Mouse (Mus musculus): ENCODE results near the gene Cd34. TPM values are rescaled to one million over a fixed set of nuclear protein-coding genes. Genes with fewer than 3 reads are reported as not detected.

The Cd34 gene
- polyA plus RNA-seq (2014; fragmentation: Nextera tagmentation; extraction: Ambion mirVana) = 55.3 and 58.3 TPM in 2 replicates

DNA sequence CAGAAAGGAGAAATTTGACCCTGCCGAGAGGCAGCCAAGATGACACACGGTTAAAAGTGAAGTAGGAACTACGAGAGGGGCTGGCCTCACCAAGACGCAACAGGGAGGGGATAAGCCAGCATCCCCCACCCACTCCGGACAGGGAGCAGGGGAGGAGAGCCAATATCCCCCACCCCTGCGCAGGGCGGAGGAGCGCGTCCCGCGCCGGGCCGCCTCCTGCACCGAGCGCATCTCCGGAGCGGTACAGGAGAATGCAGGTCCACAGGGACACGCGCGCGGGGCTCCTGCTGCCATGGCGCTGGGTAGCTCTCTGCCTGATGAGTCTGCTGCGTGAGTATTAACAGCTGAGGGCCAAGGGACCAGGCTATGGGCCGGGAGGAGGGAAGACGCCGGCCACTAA is at the start of gene Cd34:
TSS of gene Cd34 (plus strand) at position 105 of the 400 bp plus-strand sequence.
- Histone ChIP-seq H3K4me1 (replicated peaks; ENCODE audit: control insufficient read depth, insufficient read depth, low read length) (no peaks in the 10 kb centered on the region), H3K4me3 (ENCODE audit: low read depth, low read length) (peak within 1 kb of the TSS; percentile 26), H3K27me3 (ENCODE audit: control insufficient read depth, insufficient read depth, low read length) (peaks cover 2% of the 10 kb centered on the region; the same call in 1 of the 2 replicates), H3K4me2 (replicated peaks; ENCODE audit: low read depth, low read length) (peak within 1 kb of the TSS; percentile 36), H3K9ac (ENCODE audit: low read depth, low read length) (no peak within 1 kb of the TSS; the same call in 1 of the 2 replicates), H3K27ac (ENCODE audit: low read depth, low read length) (no peak within 1 kb of the TSS), H3K9me3 (ENCODE audit: control insufficient read depth, low read length) (no peaks in the 10 kb centered on the region), H3K36me3 (ENCODE audit: control insufficient read depth, insufficient read depth, low read length) (no peaks in the 10 kb centered on the region)
- DNase-seq (ENCODE audit: low spot score) (peak; percentile 46), ATAC-seq (ENCODE audit: low FRiP score) (peak; percentile 74)
- 2% methylated on average over 26 of the region's 26 CpGs for WGBS

DNA sequence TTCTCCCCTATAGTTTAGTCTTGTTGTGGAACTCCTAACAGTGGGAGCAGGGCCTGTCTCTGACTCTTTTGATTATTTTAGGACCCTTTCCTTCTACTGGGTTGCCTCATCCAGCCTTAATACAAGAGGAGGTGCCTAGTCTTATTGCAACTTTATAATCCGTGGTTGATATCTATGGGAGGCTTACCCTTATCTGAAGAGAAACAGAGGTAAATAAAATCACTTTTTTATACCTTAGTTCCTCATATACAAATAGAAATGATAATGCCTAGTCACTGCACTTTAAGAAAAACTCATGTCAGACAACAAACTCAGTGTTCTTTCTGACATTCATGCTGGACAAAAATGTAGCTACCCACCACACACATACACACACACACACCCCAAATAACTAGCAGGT is 44.1 kb upstream of the Cd34 start:
- Histone ChIP-seq H3K9me3 (ENCODE audit: control insufficient read depth, low read length) (no peaks in the 10 kb centered on the region), H3K4me1 (replicated peaks; ENCODE audit: control insufficient read depth, insufficient read depth, low read length) (no peaks in the 10 kb centered on the region), H3K4me2 (replicated peaks; ENCODE audit: low read depth, low read length) (no peak overlapping the region), H3K27me3 (ENCODE audit: control insufficient read depth, insufficient read depth, low read length) (no peaks in the 10 kb centered on the region), H3K36me3 (ENCODE audit: control insufficient read depth, insufficient read depth, low read length) (no peaks in the 10 kb centered on the region), H3K9ac (ENCODE audit: low read depth, low read length) (no peak overlapping the region), H3K4me3 (ENCODE audit: low read depth, low read length) (no peak overlapping the region), H3K27ac (ENCODE audit: low read depth, low read length) (no peak overlapping the region)
- no peak for ATAC-seq (ENCODE audit: low FRiP score)
- no peak for DNase-seq (ENCODE audit: low spot score)
- WGBS = 71% methylated on average over 1 of the region's 1 CpGs

DNA sequence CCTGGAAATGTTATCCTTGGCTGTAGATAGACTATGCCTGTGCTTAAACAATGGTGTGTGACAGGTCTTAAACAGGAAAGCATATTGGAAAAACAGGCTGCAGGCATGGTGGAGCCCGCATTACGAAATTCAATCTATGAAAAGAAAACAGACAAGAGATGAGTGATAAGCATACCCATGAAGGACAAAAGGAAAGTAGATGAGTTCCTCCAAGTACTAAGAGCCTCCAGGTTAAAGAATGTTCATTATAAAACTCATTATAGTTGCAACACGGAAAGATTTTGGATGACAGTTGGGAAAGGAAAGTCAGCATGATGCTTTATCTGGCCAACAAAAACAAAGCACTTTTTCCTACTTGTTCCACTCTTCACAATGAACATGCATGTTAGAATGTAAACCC is 43.3 kb upstream of the Cd34 start:
- Histone ChIP-seq H3K27me3 (ENCODE audit: control insufficient read depth, insufficient read depth, low read length) (no peaks in the 10 kb centered on the region), H3K27ac (ENCODE audit: low read depth, low read length) (no peak overlapping the region), H3K4me3 (ENCODE audit: low read depth, low read length) (no peak overlapping the region), H3K36me3 (ENCODE audit: control insufficient read depth, insufficient read depth, low read length) (no peaks in the 10 kb centered on the region), H3K9ac (ENCODE audit: low read depth, low read length) (no peak overlapping the region), H3K9me3 (ENCODE audit: control insufficient read depth, low read length) (no peaks in the 10 kb centered on the region), H3K4me1 (replicated peaks; ENCODE audit: control insufficient read depth, insufficient read depth, low read length) (no peaks in the 10 kb centered on the region), H3K4me2 (replicated peaks; ENCODE audit: low read depth, low read length) (no peak overlapping the region)
- no peak for DNase-seq (ENCODE audit: low spot score)
- 81% methylated on average over 3 of the region's 3 CpGs for WGBS
- ATAC-seq (ENCODE audit: low FRiP score) = no peak

DNA sequence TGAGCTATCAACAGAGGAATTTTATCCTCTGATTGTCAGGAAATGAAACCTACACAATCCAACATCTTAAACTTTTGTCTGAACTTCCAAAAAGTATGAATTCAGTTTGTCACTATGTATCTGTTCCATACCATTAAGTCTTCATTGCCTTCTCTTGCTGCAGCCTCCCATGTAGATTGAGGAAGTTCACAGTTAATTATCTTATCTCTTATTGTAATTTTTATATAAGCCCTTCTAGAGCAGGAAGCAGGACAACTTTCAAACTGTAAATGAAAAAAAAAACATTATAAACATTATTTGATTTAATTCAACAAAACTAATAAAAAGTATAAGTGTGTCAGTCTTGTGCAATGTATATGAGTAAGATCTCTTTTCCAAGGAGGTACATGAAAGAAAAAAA is 37.5 kb upstream of the Cd34 start:
- H3K4me3 ChIP-seq (ENCODE audit: low read depth, low read length) = no peak overlapping the region
- no peaks in the 10 kb centered on the region for H3K36me3 ChIP-seq (ENCODE audit: control insufficient read depth, insufficient read depth, low read length)
- H3K27me3 ChIP-seq (ENCODE audit: control insufficient read depth, insufficient read depth, low read length) = no peaks in the 10 kb centered on the region
- no peak overlapping the region for H3K27ac ChIP-seq (ENCODE audit: low read depth, low read length)
- ATAC-seq (ENCODE audit: low FRiP score) (no peak), DNase-seq (ENCODE audit: low spot score) (no peak)
- H3K4me1 ChIP-seq (replicated peaks; ENCODE audit: control insufficient read depth, insufficient read depth, low read length) = no peaks in the 10 kb centered on the region
- no peak overlapping the region for H3K9ac ChIP-seq (ENCODE audit: low read depth, low read length)
- no peak overlapping the region for H3K4me2 ChIP-seq (replicated peaks; ENCODE audit: low read depth, low read length)
- no peaks in the 10 kb centered on the region for H3K9me3 ChIP-seq (ENCODE audit: control insufficient read depth, low read length)

DNA sequence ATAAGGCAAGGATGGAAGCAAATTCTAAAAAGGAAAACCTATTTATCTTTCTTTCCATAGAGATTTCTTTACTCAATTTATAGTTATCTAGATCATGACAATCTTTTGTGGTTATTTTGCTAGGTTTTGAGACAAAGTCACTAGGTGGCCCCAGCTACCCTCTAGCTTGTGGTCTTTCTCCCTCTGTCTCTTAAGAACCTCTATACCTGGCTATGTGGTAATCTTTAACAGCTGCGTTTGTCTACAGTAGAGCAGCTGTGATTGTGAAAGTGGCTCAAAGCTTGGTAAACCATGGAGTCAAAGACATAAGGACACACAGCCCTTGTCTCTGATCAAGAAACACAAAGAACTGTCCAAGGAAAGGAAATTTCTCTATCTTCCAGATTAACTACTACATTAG is 36.8 kb upstream of the Cd34 start:
- no peak overlapping the region for H3K4me3 ChIP-seq (ENCODE audit: low read depth, low read length)
- H3K4me1 ChIP-seq (replicated peaks; ENCODE audit: control insufficient read depth, insufficient read depth, low read length) = no peaks in the 10 kb centered on the region
- no peak overlapping the region for H3K27ac ChIP-seq (ENCODE audit: low read depth, low read length)
- no peaks in the 10 kb centered on the region for H3K27me3 ChIP-seq (ENCODE audit: control insufficient read depth, insufficient read depth, low read length)
- no peak overlapping the region for H3K9ac ChIP-seq (ENCODE audit: low read depth, low read length)
- no peak overlapping the region for H3K4me2 ChIP-seq (replicated peaks; ENCODE audit: low read depth, low read length)
- H3K36me3 ChIP-seq (ENCODE audit: control insufficient read depth, insufficient read depth, low read length) = no peaks in the 10 kb centered on the region
- DNase-seq (ENCODE audit: low spot score) (no peak), ATAC-seq (ENCODE audit: low FRiP score) (no peak)
- H3K9me3 ChIP-seq (ENCODE audit: control insufficient read depth, low read length) = no peaks in the 10 kb centered on the region
- WGBS = 79% methylated on average over 1 of the region's 1 CpGs

DNA sequence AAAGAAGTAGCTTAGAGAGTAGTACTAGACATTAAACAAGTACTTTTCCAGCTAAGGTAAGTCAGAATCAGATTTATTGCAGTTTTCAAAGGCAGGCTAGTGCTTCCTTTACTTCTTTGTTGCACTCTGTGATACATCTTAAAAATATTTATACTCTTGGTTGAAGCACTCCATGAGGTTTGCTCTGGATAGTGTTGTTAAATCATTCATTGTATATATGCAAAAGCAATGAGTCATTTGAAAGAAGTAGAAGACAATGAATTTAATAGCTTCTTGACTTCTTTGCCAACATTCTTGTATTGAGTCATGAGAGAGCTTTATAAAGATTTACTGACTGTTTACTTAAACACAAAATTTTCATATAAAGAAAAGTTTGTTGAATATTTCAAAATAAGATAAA is 29.7 kb upstream of the Cd34 start:
- no peak for ATAC-seq (ENCODE audit: low FRiP score)
- DNase-seq (ENCODE audit: low spot score) = no peak
- no peaks in the 10 kb centered on the region for H3K27me3 ChIP-seq (ENCODE audit: control insufficient read depth, insufficient read depth, low read length)
- no peak overlapping the region for H3K27ac ChIP-seq (ENCODE audit: low read depth, low read length)
- H3K9me3 ChIP-seq (ENCODE audit: control insufficient read depth, low read length) = no peaks in the 10 kb centered on the region
- H3K4me2 ChIP-seq (replicated peaks; ENCODE audit: low read depth, low read length) = no peak overlapping the region
- H3K4me3 ChIP-seq (ENCODE audit: low read depth, low read length) = no peak overlapping the region
- H3K36me3 ChIP-seq (ENCODE audit: control insufficient read depth, insufficient read depth, low read length) = no peaks in the 10 kb centered on the region
- no peaks in the 10 kb centered on the region for H3K4me1 ChIP-seq (replicated peaks; ENCODE audit: control insufficient read depth, insufficient read depth, low read length)
- H3K9ac ChIP-seq (ENCODE audit: low read depth, low read length) = no peak overlapping the region

DNA sequence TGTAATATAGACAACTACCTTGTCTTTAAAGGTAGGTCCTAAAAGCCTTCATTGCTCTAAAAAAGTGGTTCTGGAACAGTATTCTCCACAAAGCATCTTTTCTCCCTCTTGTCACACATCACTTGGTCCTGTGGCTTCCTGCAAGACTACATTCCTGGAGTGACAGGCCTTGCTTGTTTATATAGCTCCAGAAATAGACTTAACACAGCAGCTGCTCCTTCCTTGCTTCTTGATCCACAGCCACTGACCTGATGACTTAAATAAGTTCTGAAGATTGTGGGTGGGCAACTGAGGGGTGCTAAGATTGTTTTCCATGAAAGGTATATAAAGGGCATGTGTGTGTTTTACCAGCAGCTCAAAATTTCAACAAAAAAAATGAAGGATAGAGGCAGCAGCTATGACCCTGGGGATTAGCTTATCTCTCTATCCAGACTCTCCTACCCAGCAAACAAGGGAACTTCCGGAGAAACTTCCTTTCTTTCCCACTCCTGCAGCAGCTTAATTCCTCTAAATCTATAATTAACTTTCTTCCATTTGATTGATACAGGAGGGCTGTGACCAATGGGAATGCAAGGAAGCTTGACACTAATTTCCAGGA is 12.8 kb upstream of the Cd34 start:
- Histone ChIP-seq H3K4me3 (ENCODE audit: low read depth, low read length) (no peak overlapping the region), H3K27me3 (ENCODE audit: control insufficient read depth, insufficient read depth, low read length) (no peaks in the 10 kb centered on the region), H3K9me3 (ENCODE audit: control insufficient read depth, low read length) (no peaks in the 10 kb centered on the region), H3K27ac (ENCODE audit: low read depth, low read length) (no peak overlapping the region), H3K4me2 (replicated peaks; ENCODE audit: low read depth, low read length) (no peak overlapping the region), H3K9ac (ENCODE audit: low read depth, low read length) (no peak overlapping the region), H3K36me3 (ENCODE audit: control insufficient read depth, insufficient read depth, low read length) (no peaks in the 10 kb centered on the region), H3K4me1 (replicated peaks; ENCODE audit: control insufficient read depth, insufficient read depth, low read length) (no peaks in the 10 kb centered on the region)
- 70% methylated on average over 1 of the region's 1 CpGs for WGBS
- no peak for ATAC-seq (ENCODE audit: low FRiP score)
- DNase-seq (ENCODE audit: low spot score) = no peak

DNA sequence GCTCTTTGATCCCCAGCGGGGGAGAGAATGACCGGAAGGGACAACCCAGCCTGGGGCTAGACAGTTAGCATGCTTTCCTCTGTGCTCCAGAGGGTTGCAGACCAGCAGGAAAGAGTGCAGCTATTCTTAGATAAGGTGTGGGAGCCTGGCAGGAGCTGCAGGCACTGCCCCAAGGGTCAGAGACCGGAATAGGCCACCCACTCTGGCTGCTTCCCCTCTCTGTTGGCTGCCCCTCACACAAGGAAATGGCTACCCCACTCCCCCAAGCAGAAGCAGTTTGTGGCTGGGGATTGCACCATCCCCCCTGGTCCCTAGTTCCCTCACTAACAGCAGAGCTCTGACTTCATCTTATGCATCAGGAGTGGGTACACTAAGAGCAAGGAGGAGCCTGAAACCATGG is 10.7 kb upstream of the Cd34 start:
- Histone ChIP-seq H3K9me3 (ENCODE audit: control insufficient read depth, low read length) (no peaks in the 10 kb centered on the region), H3K4me3 (ENCODE audit: low read depth, low read length) (no peak overlapping the region), H3K27ac (ENCODE audit: low read depth, low read length) (no peak overlapping the region), H3K36me3 (ENCODE audit: control insufficient read depth, insufficient read depth, low read length) (no peaks in the 10 kb centered on the region), H3K4me2 (replicated peaks; ENCODE audit: low read depth, low read length) (no peak overlapping the region), H3K9ac (ENCODE audit: low read depth, low read length) (no peak overlapping the region), H3K27me3 (ENCODE audit: control insufficient read depth, insufficient read depth, low read length) (no peaks in the 10 kb centered on the region), H3K4me1 (replicated peaks; ENCODE audit: control insufficient read depth, insufficient read depth, low read length) (no peaks in the 10 kb centered on the region)
- WGBS = 45% methylated on average over 3 of the region's 3 CpGs
- DNase-seq (ENCODE audit: low spot score) = no peak
- no peak; the same call in 1 of the 2 replicates for ATAC-seq (ENCODE audit: low FRiP score)

DNA sequence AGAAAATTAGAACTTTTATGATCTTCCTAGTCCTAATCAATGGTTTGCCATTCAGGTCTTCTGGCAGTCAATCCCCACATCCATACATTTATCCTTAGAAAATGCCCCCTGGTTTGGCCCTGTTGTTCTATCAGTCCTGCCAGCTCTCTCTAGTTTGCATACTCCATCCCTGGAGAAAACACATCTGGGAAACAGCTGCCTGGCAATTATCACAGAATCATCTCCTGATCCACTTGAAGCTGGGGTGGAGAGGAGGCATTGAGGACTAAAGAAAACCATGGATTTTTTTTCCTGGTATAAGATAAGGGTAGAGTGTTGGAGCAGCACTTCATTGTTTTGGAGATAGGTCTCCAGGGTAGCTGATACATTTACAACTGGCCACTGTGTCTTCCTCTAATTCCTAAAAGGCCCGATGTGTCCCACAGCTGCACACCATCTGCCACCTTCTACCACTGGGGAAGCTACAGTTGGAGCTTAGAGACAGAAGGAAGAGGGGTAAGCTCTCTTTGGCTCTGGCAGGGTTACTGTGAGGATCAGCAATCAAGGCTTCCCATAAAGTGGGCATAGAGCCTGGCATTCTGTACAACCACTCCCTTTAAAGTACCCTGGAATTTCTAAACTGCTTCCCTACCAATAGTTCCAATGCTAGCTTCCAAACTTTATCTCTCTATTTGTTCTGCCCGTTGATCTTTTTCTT is 9.2 kb upstream of the Cd34 start:
- H3K4me2 ChIP-seq (replicated peaks; ENCODE audit: low read depth, low read length) = no peak overlapping the region
- H3K4me3 ChIP-seq (ENCODE audit: low read depth, low read length) = no peak overlapping the region
- H3K27me3 ChIP-seq (ENCODE audit: control insufficient read depth, insufficient read depth, low read length) = no peaks in the 10 kb centered on the region
- no peak for DNase-seq (ENCODE audit: low spot score)
- no peak for ATAC-seq (ENCODE audit: low FRiP score)
- H3K9ac ChIP-seq (ENCODE audit: low read depth, low read length) = no peak overlapping the region
- 58% methylated on average over 2 of the region's 2 CpGs for WGBS
- H3K36me3 ChIP-seq (ENCODE audit: control insufficient read depth, insufficient read depth, low read length) = no peaks in the 10 kb centered on the region
- H3K4me1 ChIP-seq (replicated peaks; ENCODE audit: control insufficient read depth, insufficient read depth, low read length) = no peaks in the 10 kb centered on the region
- no peaks in the 10 kb centered on the region for H3K9me3 ChIP-seq (ENCODE audit: control insufficient read depth, low read length)
- H3K27ac ChIP-seq (ENCODE audit: low read depth, low read length) = no peak overlapping the region
